Mouse (Mus musculus): ENCODE measurements around the gene Gpc1. TPM values are rescaled to one million over a fixed set of nuclear protein-coding genes. Genes with fewer than 3 reads are reported as not detected.

The Gpc1 gene
- polyA plus RNA-seq, 1 experiment from 2014 or later = 4.1 TPM

- Histone ChIP-seq H3K27ac (ENCODE audit: low read length) (no peak overlapping the region), H3K36me3 (ENCODE audit: control insufficient read depth, insufficient read depth) (no peaks in the 10 kb centered on the region), H3K9me3 (replicated peaks; ENCODE audit: control insufficient read depth, low read length) (no peaks in the 10 kb centered on the region), H3K9ac (ENCODE audit: low read depth, low read length) (no peak overlapping the region), H3K4me3 (ENCODE audit: low read depth, low read length) (no peak overlapping the region), H3K27me3 (ENCODE audit: control insufficient read depth, insufficient read depth, low read depth, low read length) (no peaks in the 10 kb centered on the region), H3K4me1 (ENCODE audit: control insufficient read depth, low read depth, low read length) (no peaks in the 10 kb centered on the region), H3K4me2 (ENCODE audit: low read depth, low read length) (no peak overlapping the region)
- ATAC-seq (ENCODE audit: low read depth) = no peak
- 62% methylated on average over 7 of the region's 7 CpGs for WGBS (ENCODE audit: insufficient replicate concordance)
Measured at GRCm38 (mm10) chr1:92872666-92873065, 41.2 kb downstream of the Gpc1 start.

DNA sequence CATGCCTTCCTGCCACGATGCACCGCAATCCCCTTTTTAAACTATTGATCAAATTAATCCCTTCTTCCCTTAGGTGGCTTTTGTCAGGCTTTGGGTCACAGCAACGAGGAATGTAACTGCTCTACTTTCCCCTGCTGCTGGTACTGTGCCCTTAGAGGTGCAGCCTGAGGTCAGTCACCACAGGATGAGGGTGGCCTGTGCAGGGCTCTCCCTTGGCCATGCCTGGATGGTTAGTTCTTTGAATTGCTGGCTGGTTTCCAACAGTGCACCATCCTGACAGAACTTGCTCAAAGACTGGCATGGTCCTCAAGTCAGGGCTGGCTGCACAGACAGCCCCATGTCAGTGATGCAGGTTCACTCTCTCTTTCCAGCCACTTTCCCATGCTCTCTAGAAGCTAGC, 42.6 kb downstream of the Gpc1 start:
- no peak overlapping the region for H3K4me2 ChIP-seq (ENCODE audit: low read depth, low read length)
- H3K4me1 ChIP-seq (ENCODE audit: control insufficient read depth, low read depth, low read length) = no peaks in the 10 kb centered on the region
- no peaks in the 10 kb centered on the region for H3K27me3 ChIP-seq (ENCODE audit: control insufficient read depth, insufficient read depth, low read depth, low read length)
- H3K4me3 ChIP-seq (ENCODE audit: low read depth, low read length) = no peak overlapping the region
- no peaks in the 10 kb centered on the region for H3K36me3 ChIP-seq (ENCODE audit: control insufficient read depth, insufficient read depth)
- no peak for ATAC-seq (ENCODE audit: low read depth)
- no peak overlapping the region for H3K9ac ChIP-seq (ENCODE audit: low read depth, low read length)
- 77% methylated on average over 3 of the region's 3 CpGs for WGBS (ENCODE audit: insufficient replicate concordance)
- H3K9me3 ChIP-seq (replicated peaks; ENCODE audit: control insufficient read depth, low read length) = no peaks in the 10 kb centered on the region
- H3K27ac ChIP-seq (ENCODE audit: low read length) = no peak overlapping the region

GRCm38 (mm10) chr1:92875360-92876111, 44.1 kb downstream of the Gpc1 start:
- Histone ChIP-seq H3K4me1 (ENCODE audit: control insufficient read depth, low read depth, low read length) (no peaks in the 10 kb centered on the region), H3K4me3 (ENCODE audit: low read depth, low read length) (no peak overlapping the region), H3K36me3 (ENCODE audit: control insufficient read depth, insufficient read depth) (no peaks in the 10 kb centered on the region), H3K27ac (ENCODE audit: low read length) (no peak overlapping the region), H3K27me3 (ENCODE audit: control insufficient read depth, insufficient read depth, low read depth, low read length) (no peaks in the 10 kb centered on the region), H3K4me2 (ENCODE audit: low read depth, low read length) (no peak overlapping the region), H3K9ac (ENCODE audit: low read depth, low read length) (no peak overlapping the region), H3K9me3 (replicated peaks; ENCODE audit: control insufficient read depth, low read length) (no peaks in the 10 kb centered on the region)
- no peak for ATAC-seq (ENCODE audit: low read depth)
- 54% methylated on average over 8 of the region's 8 CpGs for whole genome bisulfite sequencing (ENCODE audit: insufficient replicate concordance)

GRCm38 (mm10) chr1:92877431-92877978, 46.1 kb downstream of the Gpc1 start:
- ATAC-seq (ENCODE audit: low read depth) = no peak
- Histone ChIP-seq H3K36me3 (ENCODE audit: control insufficient read depth, insufficient read depth) (no peaks in the 10 kb centered on the region), H3K9ac (ENCODE audit: low read depth, low read length) (no peak overlapping the region), H3K4me2 (ENCODE audit: low read depth, low read length) (no peak overlapping the region), H3K9me3 (replicated peaks; ENCODE audit: control insufficient read depth, low read length) (no peaks in the 10 kb centered on the region), H3K27ac (ENCODE audit: low read length) (no peak overlapping the region), H3K4me3 (ENCODE audit: low read depth, low read length) (no peak overlapping the region), H3K4me1 (ENCODE audit: control insufficient read depth, low read depth, low read length) (no peaks in the 10 kb centered on the region), H3K27me3 (ENCODE audit: control insufficient read depth, insufficient read depth, low read depth, low read length) (no peaks in the 10 kb centered on the region)
- WGBS (ENCODE audit: insufficient replicate concordance) = 55% methylated on average over 12 of the region's 12 CpGs

DNA sequence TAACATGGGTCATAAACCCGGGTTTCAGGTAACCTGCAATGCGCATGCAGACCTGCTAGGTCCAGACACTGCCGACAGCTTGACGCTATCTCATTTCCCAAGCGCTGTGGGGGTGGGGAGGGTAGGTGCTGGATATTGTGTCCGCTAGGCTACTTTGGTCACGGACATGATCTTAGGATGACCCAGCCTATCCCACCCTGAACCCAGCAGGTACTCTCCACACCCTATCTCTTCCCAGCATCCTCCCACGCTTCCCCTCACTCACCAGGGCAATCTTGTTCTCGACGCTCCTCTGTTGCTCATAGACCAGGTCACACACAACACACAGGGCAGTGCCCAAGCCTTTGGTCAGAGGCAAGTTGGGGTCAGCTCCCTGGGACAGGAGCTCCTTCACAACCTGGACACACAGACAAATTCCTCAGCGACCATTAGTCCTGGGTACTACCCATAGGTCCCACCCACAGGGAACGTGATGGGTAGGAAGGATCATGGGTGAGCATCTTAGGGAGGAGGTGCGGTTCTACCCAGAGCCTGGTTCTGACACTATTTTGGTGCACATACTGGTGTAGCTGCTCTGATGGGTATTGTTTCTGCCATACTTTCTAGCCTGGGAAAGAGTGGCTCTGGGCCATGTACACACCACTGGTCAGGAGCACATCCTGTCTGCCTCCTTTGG, 46.8 kb downstream of the Gpc1 start:
- no peaks in the 10 kb centered on the region for H3K9me3 ChIP-seq (replicated peaks; ENCODE audit: control insufficient read depth, low read length)
- no peak overlapping the region for H3K9ac ChIP-seq (ENCODE audit: low read depth, low read length)
- H3K4me2 ChIP-seq (ENCODE audit: low read depth, low read length) = no peak overlapping the region
- 66% methylated on average over 13 of the region's 13 CpGs for WGBS (ENCODE audit: insufficient replicate concordance)
- no peak for ATAC-seq (ENCODE audit: low read depth)
- H3K36me3 ChIP-seq (ENCODE audit: control insufficient read depth, insufficient read depth) = no peaks in the 10 kb centered on the region
- no peak overlapping the region for H3K27ac ChIP-seq (ENCODE audit: low read length)
- no peaks in the 10 kb centered on the region for H3K4me1 ChIP-seq (ENCODE audit: control insufficient read depth, low read depth, low read length)
- no peak overlapping the region for H3K4me3 ChIP-seq (ENCODE audit: low read depth, low read length)
- H3K27me3 ChIP-seq (ENCODE audit: control insufficient read depth, insufficient read depth, low read depth, low read length) = no peaks in the 10 kb centered on the region

DNA sequence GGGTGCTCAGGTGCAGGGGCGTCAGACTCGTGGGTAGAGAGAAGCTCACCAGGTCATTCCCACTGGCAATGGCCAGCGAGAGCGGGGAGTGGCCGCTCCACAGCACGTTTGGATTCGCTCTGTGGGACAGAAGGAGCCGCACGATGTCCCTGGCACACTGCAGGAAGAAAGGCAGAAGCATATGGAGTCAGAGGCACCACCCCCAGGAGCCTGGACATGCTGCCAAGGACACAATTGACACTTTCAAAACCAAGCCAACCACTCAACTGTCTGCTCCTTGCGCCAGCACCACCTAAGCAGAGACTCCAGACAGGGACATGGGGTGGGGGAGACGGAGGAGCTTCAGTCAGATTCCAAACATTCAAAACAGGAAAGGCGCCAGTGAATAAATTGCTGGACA, 47.8 kb downstream of the Gpc1 start:
- no peaks in the 10 kb centered on the region for H3K27me3 ChIP-seq (ENCODE audit: control insufficient read depth, insufficient read depth, low read depth, low read length)
- no peak overlapping the region for H3K9ac ChIP-seq (ENCODE audit: low read depth, low read length)
- no peaks in the 10 kb centered on the region for H3K36me3 ChIP-seq (ENCODE audit: control insufficient read depth, insufficient read depth)
- no peak for ATAC-seq (ENCODE audit: low read depth)
- no peak overlapping the region for H3K4me2 ChIP-seq (ENCODE audit: low read depth, low read length)
- no peak overlapping the region for H3K27ac ChIP-seq (ENCODE audit: low read length)
- H3K4me3 ChIP-seq (ENCODE audit: low read depth, low read length) = no peak overlapping the region
- H3K9me3 ChIP-seq (replicated peaks; ENCODE audit: control insufficient read depth, low read length) = no peaks in the 10 kb centered on the region
- WGBS (ENCODE audit: insufficient replicate concordance) = 74% methylated on average over 12 of the region's 12 CpGs
- H3K4me1 ChIP-seq (ENCODE audit: control insufficient read depth, low read depth, low read length) = no peaks in the 10 kb centered on the region

DNA sequence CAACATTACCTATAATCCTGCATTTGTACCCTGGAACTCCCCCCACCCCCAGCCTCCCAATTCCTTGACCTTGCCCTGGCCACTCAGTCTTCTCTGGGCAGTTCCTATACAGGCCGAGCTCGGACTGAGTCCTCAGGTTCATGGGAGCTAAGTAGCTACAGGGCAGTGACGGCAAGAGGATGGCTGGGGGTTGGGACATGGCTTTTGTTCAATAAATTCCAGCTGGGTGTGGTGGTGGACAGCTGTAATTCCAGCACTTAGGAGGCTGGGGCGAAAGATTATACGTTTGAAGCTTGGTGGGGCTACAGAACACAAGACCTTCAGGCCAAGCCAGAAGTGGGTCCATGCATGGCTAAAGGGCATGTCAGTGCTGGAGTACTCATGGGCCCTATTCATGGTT, 48.7 kb downstream of the Gpc1 start:
- ATAC-seq (ENCODE audit: low read depth) = no peak
- WGBS (ENCODE audit: insufficient replicate concordance) = 69% methylated on average over 5 of the region's 5 CpGs

DNA sequence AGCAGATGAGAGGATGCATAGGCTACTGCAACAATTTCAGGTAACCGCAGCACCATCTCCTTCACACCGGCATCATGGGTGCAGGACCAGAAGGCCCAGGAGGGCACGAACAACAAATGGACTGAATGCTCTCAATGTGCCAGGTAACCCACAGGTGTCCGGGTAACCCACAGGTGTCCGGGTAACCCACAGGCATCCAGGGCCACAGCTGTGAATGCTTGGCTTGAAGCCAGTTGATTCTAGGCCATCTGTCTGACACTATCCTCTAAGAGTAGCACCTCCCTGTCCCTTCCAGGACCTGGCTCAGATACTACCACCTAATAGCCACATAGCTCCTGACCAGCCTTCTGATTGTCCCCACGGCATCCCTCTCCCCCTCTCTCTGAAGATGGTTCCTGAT, 50.5 kb downstream of the Gpc1 start:
- WGBS (ENCODE audit: insufficient replicate concordance) = 72% methylated on average over 6 of the region's 6 CpGs
- no peak for ATAC-seq (ENCODE audit: low read depth)
- Histone ChIP-seq H3K9me3 (replicated peaks; ENCODE audit: control insufficient read depth, low read length) (no peaks in the 10 kb centered on the region), H3K27ac (ENCODE audit: low read length) (no peak overlapping the region), H3K9ac (ENCODE audit: low read depth, low read length) (no peak overlapping the region), H3K4me2 (ENCODE audit: low read depth, low read length) (no peak overlapping the region), H3K4me1 (ENCODE audit: control insufficient read depth, low read depth, low read length) (no peaks in the 10 kb centered on the region), H3K4me3 (ENCODE audit: low read depth, low read length) (no peak overlapping the region), H3K27me3 (ENCODE audit: control insufficient read depth, insufficient read depth, low read depth, low read length) (no peaks in the 10 kb centered on the region), H3K36me3 (ENCODE audit: control insufficient read depth, insufficient read depth) (no peaks in the 10 kb centered on the region)

More for the DNA sequence above, 48.7 kb downstream of the Gpc1 start:
- no peak overlapping the region for H3K27ac ChIP-seq (ENCODE audit: low read length)
- H3K4me1 ChIP-seq (ENCODE audit: control insufficient read depth, low read depth, low read length) = no peaks in the 10 kb centered on the region
- no peaks in the 10 kb centered on the region for H3K27me3 ChIP-seq (ENCODE audit: control insufficient read depth, insufficient read depth, low read depth, low read length)
- no peaks in the 10 kb centered on the region for H3K36me3 ChIP-seq (ENCODE audit: control insufficient read depth, insufficient read depth)
- no peak overlapping the region for H3K4me3 ChIP-seq (ENCODE audit: low read depth, low read length)
- no peak overlapping the region for H3K4me2 ChIP-seq (ENCODE audit: low read depth, low read length)
- no peak overlapping the region for H3K9ac ChIP-seq (ENCODE audit: low read depth, low read length)
- no peaks in the 10 kb centered on the region for H3K9me3 ChIP-seq (replicated peaks; ENCODE audit: control insufficient read depth, low read length)

Measured in liver, embryonic 16.5 days (tissue).